Mouse (Mus musculus): ENCODE measurements at regions not wholly inside any gene's neighbourhood (a gene's known extent, or its start where the extent isn't known, plus 50 kb on each side); places are given as distances from the start of the nearest gene placed in this dataset.

DNA sequence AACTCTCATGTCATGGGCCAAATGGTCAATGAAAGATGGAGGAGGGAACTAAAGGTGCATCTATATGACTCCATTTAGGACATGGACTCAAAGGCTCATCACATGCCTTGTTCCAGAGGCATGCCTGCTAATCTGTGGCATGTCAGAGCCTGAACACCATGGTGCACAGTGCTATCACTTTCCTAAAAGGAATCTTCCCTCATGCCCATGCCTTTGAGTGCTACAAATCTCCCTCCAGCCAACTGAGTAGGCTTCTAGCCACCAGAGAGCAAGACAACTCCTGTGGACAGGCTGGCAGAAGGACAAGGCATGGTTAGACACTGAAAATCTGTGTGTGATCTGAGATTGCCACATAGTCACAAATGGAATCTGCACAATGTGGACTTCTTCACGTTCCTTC is 223.7 kb upstream of the Pik3r1 start:
- DNase-seq (ENCODE audit: low spot score) = no peak
- no peak overlapping the region for H3K27ac ChIP-seq (ENCODE audit: low read depth, low read length)

DNA sequence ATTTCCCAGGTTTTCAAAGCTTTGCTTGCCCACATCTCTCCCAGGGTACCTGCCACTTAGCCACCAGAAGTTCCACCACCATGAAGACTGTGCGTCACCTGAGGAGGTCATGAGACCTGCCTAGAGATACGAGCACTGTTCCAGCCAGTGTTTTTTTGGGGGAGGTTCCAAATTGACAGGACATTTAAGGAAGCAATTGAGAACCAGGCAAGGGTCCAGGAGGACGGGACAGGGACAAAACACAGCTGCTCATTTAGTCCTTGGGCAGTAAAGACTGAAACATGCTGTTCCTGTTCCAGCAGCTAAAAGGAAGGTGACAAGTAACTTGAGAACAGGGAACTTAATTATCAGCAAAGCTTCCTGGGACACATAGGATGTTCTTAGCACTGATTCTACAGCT is 226.8 kb upstream of the Pik3r1 start:
- no peak for DNase-seq (ENCODE audit: low spot score)
- H3K4me2 ChIP-seq (ENCODE audit: low read depth, low read length, poor library complexity, severe bottlenecking) = no peak overlapping the region
- TF ChIP-seq CTCF (IDR thresholded peaks at IDR 0.05) = no peak

More for the DNA sequence above, 223.7 kb upstream of the Pik3r1 start:
- H3K4me3 ChIP-seq (ENCODE audit: low read depth, low read length) = no peak overlapping the region
- ATAC-seq (ENCODE audit: low FRiP score) = no peak
- WGBS = 83% methylated on average over 1 of the region's 1 CpGs
- no peaks in the 10 kb centered on the region for H3K4me1 ChIP-seq (ENCODE audit: insufficient read depth, low read length)
- H3K9me3 ChIP-seq (ENCODE audit: low read length) = no peaks in the 10 kb centered on the region
- no peak for TF ChIP-seq CTCF (IDR thresholded peaks at IDR 0.05)
- no peak overlapping the region for H3K9ac ChIP-seq (replicated peaks; ENCODE audit: low read length, poor library complexity, severe bottlenecking)
- H3K36me3 ChIP-seq (ENCODE audit: insufficient read depth, low read length) = no peaks in the 10 kb centered on the region
- no peaks in the 10 kb centered on the region for H3K27me3 ChIP-seq (ENCODE audit: insufficient read depth, low read length)
- no peak overlapping the region for H3K4me2 ChIP-seq (ENCODE audit: low read depth, low read length, poor library complexity, severe bottlenecking)

DNA sequence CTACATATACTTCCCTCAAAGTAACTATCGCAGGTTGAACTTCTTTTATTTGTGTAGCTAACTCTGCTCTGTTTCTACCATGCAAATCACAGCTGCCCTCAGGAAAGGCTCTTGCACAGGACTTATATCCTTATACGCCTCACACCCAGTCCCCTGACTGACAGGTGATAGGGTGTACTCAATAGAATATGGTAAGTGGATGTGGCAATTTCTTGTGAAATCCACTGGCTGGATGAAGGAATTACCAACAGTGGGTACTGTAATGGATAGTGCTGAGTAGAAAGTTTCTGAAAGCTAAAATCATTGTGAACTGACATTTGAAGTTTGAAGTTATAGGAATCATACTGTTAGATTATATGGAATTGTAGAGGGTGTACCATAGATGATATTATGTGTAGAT is 227.5 kb upstream of the Pik3r1 start:
- Histone ChIP-seq H3K27ac (ENCODE audit: low read depth, low read length) (no peak overlapping the region), H3K4me1 (ENCODE audit: insufficient read depth, low read length) (no peaks in the 10 kb centered on the region), H3K4me3 (ENCODE audit: low read depth, low read length) (no peak overlapping the region), H3K9ac (replicated peaks; ENCODE audit: low read length, poor library complexity, severe bottlenecking) (no peak overlapping the region), H3K9me3 (ENCODE audit: low read length) (no peaks in the 10 kb centered on the region), H3K4me2 (ENCODE audit: low read depth, low read length, poor library complexity, severe bottlenecking) (no peak overlapping the region), H3K36me3 (ENCODE audit: insufficient read depth, low read length) (no peaks in the 10 kb centered on the region), H3K27me3 (ENCODE audit: insufficient read depth, low read length) (no peaks in the 10 kb centered on the region)
- ATAC-seq (ENCODE audit: low FRiP score) (no peak), DNase-seq (ENCODE audit: low spot score) (no peak)
- WGBS = 92% methylated on average over 2 of the region's 2 CpGs
- TF ChIP-seq CTCF (IDR thresholded peaks at IDR 0.05) = no peak

More for the DNA sequence above, 226.8 kb upstream of the Pik3r1 start:
- H3K4me1 ChIP-seq (ENCODE audit: insufficient read depth, low read length) = no peaks in the 10 kb centered on the region
- no peak overlapping the region for H3K9ac ChIP-seq (replicated peaks; ENCODE audit: low read length, poor library complexity, severe bottlenecking)
- H3K4me3 ChIP-seq (ENCODE audit: low read depth, low read length) = no peak overlapping the region
- H3K27me3 ChIP-seq (ENCODE audit: insufficient read depth, low read length) = no peaks in the 10 kb centered on the region
- H3K36me3 ChIP-seq (ENCODE audit: insufficient read depth, low read length) = no peaks in the 10 kb centered on the region
- no peak overlapping the region for H3K27ac ChIP-seq (ENCODE audit: low read depth, low read length)
- WGBS = 75% methylated on average over 3 of the region's 3 CpGs
- H3K9me3 ChIP-seq (ENCODE audit: low read length) = no peaks in the 10 kb centered on the region
- no peak for ATAC-seq (ENCODE audit: low FRiP score)

DNA sequence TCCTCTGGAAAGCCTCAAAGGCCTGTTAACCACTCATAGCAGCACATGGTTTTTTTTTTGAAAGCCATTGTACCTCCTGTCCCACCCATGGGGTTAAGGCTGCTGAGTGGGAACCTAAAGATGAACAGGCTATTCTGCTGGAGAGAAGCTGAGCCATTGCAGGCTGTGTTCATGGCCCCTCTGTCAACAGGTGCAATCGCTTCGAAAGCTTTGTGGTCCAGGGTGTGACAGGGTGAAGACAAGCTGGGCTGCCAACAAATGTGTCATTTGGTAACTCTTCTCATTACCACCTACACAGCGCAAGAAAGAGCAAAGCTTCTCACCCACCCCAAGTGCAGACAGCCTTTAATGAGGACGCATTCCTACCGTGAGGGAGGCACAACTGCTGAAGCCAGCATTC is 228.1 kb upstream of the Pik3r1 start:
- no peak overlapping the region for H3K4me3 ChIP-seq (ENCODE audit: low read depth, low read length)
- WGBS = 93% methylated on average over 5 of the region's 5 CpGs
- H3K9me3 ChIP-seq (ENCODE audit: low read length) = no peaks in the 10 kb centered on the region
- H3K4me1 ChIP-seq (ENCODE audit: insufficient read depth, low read length) = no peaks in the 10 kb centered on the region
- no peak overlapping the region for H3K4me2 ChIP-seq (ENCODE audit: low read depth, low read length, poor library complexity, severe bottlenecking)
- ATAC-seq (ENCODE audit: low FRiP score) (no peak), DNase-seq (ENCODE audit: low spot score) (no peak)
- no peak overlapping the region for H3K9ac ChIP-seq (replicated peaks; ENCODE audit: low read length, poor library complexity, severe bottlenecking)
- H3K27ac ChIP-seq (ENCODE audit: low read depth, low read length) = no peak overlapping the region
- H3K36me3 ChIP-seq (ENCODE audit: insufficient read depth, low read length) = no peaks in the 10 kb centered on the region
- no peaks in the 10 kb centered on the region for H3K27me3 ChIP-seq (ENCODE audit: insufficient read depth, low read length)
- TF ChIP-seq CTCF (IDR thresholded peaks at IDR 0.05) = no peak

DNA sequence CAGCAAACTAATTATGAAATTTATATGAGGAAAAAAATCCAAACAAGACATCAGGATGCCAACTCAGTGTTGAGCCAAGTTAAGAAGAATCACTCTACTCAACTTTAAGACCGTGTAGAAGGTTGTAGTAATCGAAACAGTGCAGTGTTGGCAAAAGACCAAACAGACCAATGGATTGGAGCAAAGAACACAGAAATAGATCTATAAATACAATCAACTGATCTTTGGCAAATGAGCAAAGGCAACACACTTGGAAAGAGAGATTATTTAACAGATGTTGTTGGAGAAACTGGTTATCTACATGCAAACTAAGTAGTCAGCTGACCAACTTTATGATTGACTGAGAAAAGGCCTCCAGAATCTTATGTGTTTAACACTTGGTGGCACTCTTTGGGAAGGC is 229.4 kb upstream of the Pik3r1 start:
- DNase-seq (ENCODE audit: low spot score) (no peak), ATAC-seq (ENCODE audit: low FRiP score) (no peak)
- Histone ChIP-seq H3K4me3 (ENCODE audit: low read depth, low read length) (no peak overlapping the region), H3K4me2 (ENCODE audit: low read depth, low read length, poor library complexity, severe bottlenecking) (no peak overlapping the region), H3K36me3 (ENCODE audit: insufficient read depth, low read length) (no peaks in the 10 kb centered on the region), H3K9ac (replicated peaks; ENCODE audit: low read length, poor library complexity, severe bottlenecking) (no peak overlapping the region), H3K27me3 (ENCODE audit: insufficient read depth, low read length) (no peaks in the 10 kb centered on the region), H3K4me1 (ENCODE audit: insufficient read depth, low read length) (no peaks in the 10 kb centered on the region), H3K9me3 (ENCODE audit: low read length) (no peaks in the 10 kb centered on the region), H3K27ac (ENCODE audit: low read depth, low read length) (no peak overlapping the region)
- WGBS = 85% methylated on average over 2 of the region's 2 CpGs
- TF ChIP-seq CTCF (IDR thresholded peaks at IDR 0.05) = no peak

DNA sequence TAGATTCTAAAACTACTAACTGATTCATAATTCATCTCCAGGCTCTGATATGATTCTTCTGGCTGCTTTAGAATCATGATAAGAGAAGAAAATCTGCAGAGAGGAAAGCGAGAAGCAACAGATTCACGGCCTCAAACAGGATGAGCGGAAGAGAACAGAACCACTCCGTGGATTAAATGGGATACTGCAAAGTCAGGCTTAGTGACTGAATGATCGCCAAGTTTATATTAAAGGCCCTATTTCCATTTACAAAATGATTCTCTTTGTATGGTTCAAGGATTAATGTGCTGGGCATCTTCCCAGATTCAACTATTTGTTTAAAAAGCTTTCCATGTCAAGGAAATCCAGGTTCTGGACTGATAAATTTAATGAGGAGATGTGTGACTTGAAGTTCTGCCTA is 238.5 kb upstream of the Pik3r1 start:
- Histone ChIP-seq H3K27ac (ENCODE audit: low read depth, low read length) (no peak overlapping the region), H3K36me3 (ENCODE audit: insufficient read depth, low read length) (no peaks in the 10 kb centered on the region), H3K27me3 (ENCODE audit: insufficient read depth, low read length) (no peaks in the 10 kb centered on the region), H3K4me2 (ENCODE audit: low read depth, low read length, poor library complexity, severe bottlenecking) (no peak overlapping the region), H3K4me1 (ENCODE audit: insufficient read depth, low read length) (no peaks in the 10 kb centered on the region), H3K9me3 (ENCODE audit: low read length) (no peaks in the 10 kb centered on the region), H3K9ac (replicated peaks; ENCODE audit: low read length, poor library complexity, severe bottlenecking) (no peak overlapping the region), H3K4me3 (ENCODE audit: low read depth, low read length) (no peak overlapping the region)
- DNase-seq (ENCODE audit: low spot score) = no peak
- WGBS = 74% methylated on average over 5 of the region's 5 CpGs
- no peak for TF ChIP-seq CTCF (IDR thresholded peaks at IDR 0.05)
- ATAC-seq (ENCODE audit: low FRiP score) = no peak
